Mouse (Mus musculus) MEL (cell line): Measurements from ENCODE around the gene Rgs9. TPM values are rescaled to one million over a fixed set of nuclear protein-coding genes. Genes with fewer than 3 reads are reported as not detected.

Experiments used
- DNase-seq: peaks from one replicate; pipeline ENCODE4 v3.0.0; 2011; ENCODE audit warnings: low read depth, low spot score
- H3K27ac ChIP-seq: 2 replicates; pipeline ENCODE4 v1.5.1; 2012; ENCODE audit warnings: low read depth, mild to moderate bottlenecking, control low read depth, low read length, moderate library complexity; ENCODE audit not compliant: control insufficient read depth
- H3K27me3 ChIP-seq, 2 experiments: fragments of 150-350 bp in 1 of 2; sonication (generic) in 1 of 2; 2 replicates each; pipeline ENCODE4 v1.6.1; 2012; ENCODE audit warnings: low read length in 2 of 2, mild to moderate bottlenecking in 2 of 2, improper control_type of control experiment in 1 of 2, moderate library complexity in 1 of 2; ENCODE audit not compliant: insufficient read depth in 2 of 2, control insufficient read depth in 1 of 2
- H3K36me3 ChIP-seq, 2 experiments: 2 replicates each; pipeline ENCODE4 v1.6.1; 2012 to 2014; ENCODE audit warnings: low read length in 2 of 2, improper control_type of control experiment in 1 of 2, inconsistent platforms in 1 of 2, mild to moderate bottlenecking in 1 of 2; ENCODE audit not compliant: insufficient read depth in 2 of 2, control insufficient read depth in 1 of 2
- H3K4me1 ChIP-seq, 2 experiments: fragments of 150-350 bp in 1 of 2; sonication (generic) in 1 of 2; 2 replicates each; pipeline ENCODE4 v1.6.1; 2012; ENCODE audit warnings: low read length in 2 of 2, improper control_type of control experiment in 1 of 2, mild to moderate bottlenecking in 1 of 2; ENCODE audit not compliant: insufficient read depth in 2 of 2, control insufficient read depth in 1 of 2
- H3K4me3 ChIP-seq, 2 experiments: fragments of 150-350 bp in 1 of 2; sonication (generic) in 1 of 2; 2 replicates each; pipeline ENCODE4 v1.5.1; 2012; ENCODE audit warnings: low read depth in 2 of 2, low read length in 2 of 2, mild to moderate bottlenecking in 2 of 2, moderate library complexity in 2 of 2, control low read depth in 1 of 2, improper control_type of control experiment in 1 of 2; ENCODE audit not compliant: control insufficient read depth in 1 of 2, insufficient read depth in 1 of 2
- H3K79me2 ChIP-seq: 2 replicates; pipeline ENCODE4 v1.6.1; 2012; ENCODE audit warnings: mild to moderate bottlenecking, low read length, moderate library complexity; ENCODE audit not compliant: control insufficient read depth, poor library complexity, insufficient read depth
- H3K9ac ChIP-seq: 2 replicates; pipeline ENCODE4 v1.6.1; 2012; ENCODE audit warnings: low read depth, mild to moderate bottlenecking, control low read depth, low read length, moderate library complexity; ENCODE audit not compliant: control insufficient read depth, poor library complexity, severe bottlenecking
- H3K9me3 ChIP-seq: fragments of 150-350 bp; sonication (generic); replicated peaks from 2 replicates; pipeline ENCODE4 v1.6.1; 2012; ENCODE audit warnings: mild to moderate bottlenecking, low read length, improper control_type of control experiment, moderate library complexity; ENCODE audit not compliant: insufficient read depth
- BHLHE40 ChIP-seq: IDR thresholded peaks from 2 replicates; pipeline ENCODE4 v1.6.1; 2012; ENCODE audit warnings: low read depth, mild to moderate bottlenecking, inconsistent platforms, low read length, improper control_type of control experiment, borderline replicate concordance
- CHD2 ChIP-seq: IDR thresholded peaks from 2 replicates; pipeline ENCODE4 v1.6.1; 2011; ENCODE audit warnings: low read length, improper control_type of control experiment
- CTCF ChIP-seq, 3 experiments: IDR thresholded peaks in 2 of 3; conservative IDR thresholded peaks in 1 of 3; 2 replicates each; pipeline ENCODE4 v1.5.1; 2011 to 2012; ENCODE audit warnings: low read length in 3 of 3, low read depth in 2 of 3, mild to moderate bottlenecking in 2 of 3, improper control_type of control experiment in 1 of 3, inconsistent platforms in 1 of 3, mixed read lengths in 1 of 3, moderate library complexity in 1 of 3; ENCODE audit not compliant: control insufficient read depth in 1 of 3, insufficient read depth in 1 of 3, poor library complexity in 1 of 3, severe bottlenecking in 1 of 3
- ELF1 ChIP-seq: IDR thresholded peaks from 2 replicates; pipeline ENCODE4 v1.6.1; 2014; ENCODE audit warnings: low read depth, mild to moderate bottlenecking, inconsistent platforms, low read length, improper control_type of control experiment, moderate library complexity
- EP300 ChIP-seq, 2 experiments: IDR thresholded peaks; 2 replicates each; pipeline ENCODE4 v1.6.1; 2011; ENCODE audit warnings: improper control_type of control experiment in 2 of 2, low read length in 2 of 2, low read depth in 1 of 2, mild to moderate bottlenecking in 1 of 2
- GATA1 ChIP-seq: IDR thresholded peaks from 2 replicates; pipeline ENCODE4 v1.6.1; 2011; ENCODE audit warnings: low read depth, low read length, improper control_type of control experiment
- HCFC1 ChIP-seq: IDR thresholded peaks from 2 replicates; pipeline ENCODE4 v1.6.1; 2012; ENCODE audit warnings: low read depth, mild to moderate bottlenecking, inconsistent platforms, low read length, improper control_type of control experiment, moderate library complexity
- MAFK ChIP-seq: IDR thresholded peaks from 2 replicates; pipeline ENCODE4 v1.6.1; 2011; ENCODE audit warnings: low read depth, mild to moderate bottlenecking, low read length, improper control_type of control experiment, borderline replicate concordance
- MAX ChIP-seq: IDR thresholded peaks from 2 replicates; pipeline ENCODE4 v1.6.1; 2011; ENCODE audit warnings: low read length, improper control_type of control experiment
- MAZ ChIP-seq: IDR thresholded peaks from 2 replicates; pipeline ENCODE4 v1.6.1; 2012; ENCODE audit warnings: low read depth, mild to moderate bottlenecking, inconsistent platforms, low read length, improper control_type of control experiment
- MXI1 ChIP-seq: IDR thresholded peaks from 2 replicates; pipeline ENCODE4 v1.6.1; 2011; ENCODE audit warnings: mild to moderate bottlenecking, low read depth, low read length, improper control_type of control experiment
- MYB ChIP-seq: IDR thresholded peaks from 2 replicates; pipeline ENCODE4 v1.6.1; 2011; ENCODE audit warnings: mild to moderate bottlenecking, low read depth, low read length, improper control_type of control experiment
- NRF1 ChIP-seq: IDR thresholded peaks from 2 replicates; pipeline ENCODE4 v1.6.1; 2014; ENCODE audit warnings: low read depth, mild to moderate bottlenecking, inconsistent platforms, low read length, improper control_type of control experiment, moderate library complexity; ENCODE audit not compliant: poor library complexity, insufficient read depth, severe bottlenecking
- POLR2A ChIP-seq, 2 experiments: IDR thresholded peaks; 2 replicates each; pipeline ENCODE4 v1.6.1; 2011 to 2012; ENCODE audit warnings: low read length in 2 of 2, mild to moderate bottlenecking in 2 of 2, control low read depth in 1 of 2, improper control_type of control experiment in 1 of 2, low read depth in 1 of 2, moderate library complexity in 1 of 2; ENCODE audit not compliant: control insufficient read depth in 1 of 2, insufficient read depth in 1 of 2, poor library complexity in 1 of 2
- POLR2AphosphoS2 ChIP-seq: IDR thresholded peaks from 2 replicates; pipeline ENCODE4 v1.6.1; 2011; ENCODE audit warnings: low read length, improper control_type of control experiment
- POLR2AphosphoS5 ChIP-seq: IDR thresholded peaks from 2 replicates; pipeline ENCODE4 v1.6.1; 2012; ENCODE audit warnings: low read depth, borderline replicate concordance, mild to moderate bottlenecking, inconsistent platforms, low read length, moderate library complexity, mixed read lengths
- RAD21 ChIP-seq: IDR thresholded peaks from 2 replicates; pipeline ENCODE4 v1.6.1; 2011; ENCODE audit warnings: mild to moderate bottlenecking, low read depth, low read length, improper control_type of control experiment
- RCOR1 ChIP-seq: IDR thresholded peaks from 2 replicates; pipeline ENCODE4 v1.6.1; 2012; ENCODE audit warnings: low read depth, mild to moderate bottlenecking, inconsistent platforms, low read length, improper control_type of control experiment
- SIN3A ChIP-seq: IDR thresholded peaks from 2 replicates; pipeline ENCODE4 v1.6.1; 2012; ENCODE audit warnings: low read length, improper control_type of control experiment, inconsistent platforms
- SMC3 ChIP-seq: IDR thresholded peaks from 2 replicates; pipeline ENCODE4 v1.6.1; 2011; ENCODE audit warnings: low read depth, low read length, improper control_type of control experiment
- TAL1 ChIP-seq: IDR thresholded peaks from 2 replicates; pipeline ENCODE4 v1.6.1; 2012; ENCODE audit warnings: mild to moderate bottlenecking, inconsistent platforms, low read length, moderate library complexity, mixed read lengths
- TCF12 ChIP-seq: IDR thresholded peaks from 2 replicates; pipeline ENCODE4 v1.6.1; 2014; ENCODE audit warnings: low read depth, mild to moderate bottlenecking, inconsistent platforms, low read length, improper control_type of control experiment, moderate library complexity
- USF1 ChIP-seq: IDR thresholded peaks from 2 replicates; pipeline ENCODE4 v1.6.1; 2014; ENCODE audit warnings: low read depth, mild to moderate bottlenecking, inconsistent platforms, low read length, improper control_type of control experiment, moderate library complexity
- USF2 ChIP-seq, 2 experiments: IDR thresholded peaks; 2 replicates each; pipeline ENCODE4 v1.6.1; 2011 to 2012; ENCODE audit warnings: improper control_type of control experiment in 2 of 2, low read length in 2 of 2, borderline replicate concordance in 1 of 2, inconsistent platforms in 1 of 2, low read depth in 1 of 2, mild to moderate bottlenecking in 1 of 2; ENCODE audit not compliant: insufficient read depth in 1 of 2
- ZC3H11A ChIP-seq: IDR thresholded peaks from 2 replicates; pipeline ENCODE4 v1.6.1; 2012; ENCODE audit warnings: low read depth, mild to moderate bottlenecking, inconsistent platforms, low read length, improper control_type of control experiment
- ZKSCAN1 ChIP-seq: IDR thresholded peaks from 2 replicates; pipeline ENCODE4 v1.6.1; 2012; ENCODE audit warnings: low read depth, mild to moderate bottlenecking, inconsistent platforms, low read length, improper control_type of control experiment, moderate library complexity
- ZMIZ1 ChIP-seq: IDR thresholded peaks from 2 replicates; pipeline ENCODE4 v1.6.1; 2012; ENCODE audit warnings: low read depth, mild to moderate bottlenecking, inconsistent platforms, low read length, improper control_type of control experiment, moderate library complexity
- ZNF384 ChIP-seq: IDR thresholded peaks from 2 replicates; pipeline ENCODE4 v1.6.1; 2012; ENCODE audit warnings: low read depth, mild to moderate bottlenecking, inconsistent platforms, low read length, improper control_type of control experiment
- polyA plus RNA-seq, 2 experiments: library from polyadenylated mRNA; stranded (reverse) in 1 of 2; unstranded in 1 of 2; fragments of >175 nt in 1 of 2; fragments of >200 nt in 1 of 2; gene quantifications; 2 replicates each; pipeline versions ENCODE4 v1.2.1 to v1.2.4; 2012; ENCODE audit warnings: low replicate concordance in 2 of 2, low read depth in 1 of 2; ENCODE audit not compliant: insufficient read length in 2 of 2, insufficient read depth in 1 of 2, missing spikeins in 1 of 2
- total RNA-seq: library from RNA; depleted of rRNA; stranded (reverse); fragments of 300-350 nt; gene quantifications from 2 replicates; pipeline ENCODE4 v1.2.3, GENCODE M21; 2012; rRNA removed

Gene Rgs9
- total RNA-seq (not detected in 2 replicates), polyA plus RNA-seq (not detected)

DNA sequence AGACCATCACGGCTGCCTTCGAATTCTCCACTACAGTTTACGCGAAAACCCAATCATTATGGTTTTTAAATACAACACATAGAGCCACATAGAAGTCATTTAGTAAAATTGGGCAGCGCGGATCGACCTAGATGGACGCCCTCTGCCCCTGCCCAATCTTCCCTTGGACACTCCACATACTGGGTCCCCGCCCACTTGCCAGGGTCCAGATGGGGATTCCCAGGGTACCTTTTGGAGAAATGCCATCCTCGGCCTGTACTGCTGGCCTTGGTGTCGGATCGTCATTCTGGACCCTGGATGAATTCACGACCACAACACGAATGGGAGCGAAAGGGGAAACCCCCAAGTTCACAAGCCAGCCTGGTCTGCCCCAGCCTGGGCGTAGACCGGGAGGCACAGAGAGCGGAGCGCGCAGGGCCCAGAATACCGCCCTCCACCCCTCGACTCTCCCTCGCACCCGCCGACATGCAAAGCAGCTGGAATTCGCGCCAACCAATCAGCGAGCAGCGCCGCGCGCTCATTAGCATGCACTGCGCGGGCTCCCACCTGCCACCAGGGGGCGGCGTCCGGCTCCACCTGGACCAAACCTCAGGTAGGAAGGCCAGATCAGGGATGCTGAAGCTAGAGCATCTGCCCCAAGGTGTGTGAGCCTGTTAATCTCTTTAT lies at the start of gene Rgs9:
Gene Rgs9, minus strand, starts transcription at position 420 of the 666 bp plus-strand sequence.
- Histone ChIP-seq H3K4me3 (0 out of 4 replicates have a peak within 1 kb of the TSS, but pooled peaks of 1 of the 2 experiments have one; percentile 6), H3K27me3 (no peaks in the 10 kb centered on the region), H3K36me3 (no peaks in the 10 kb centered on the region; a peak in 1 of 4 replicates), H3K4me1 (no peaks in the 10 kb centered on the region; a peak in 1 of 4 replicates), H3K9me3 (no peaks in the 10 kb centered on the region), H3K27ac (no peak within 1 kb of the TSS), H3K9ac (0 out of 2 replicates have a peak within 1 kb of the TSS, but pooled peaks have one; percentile 24), H3K79me2 (no peaks in the 10 kb centered on the region)
- TF ChIP-seq POLR2A (IDR thresholded peaks at IDR 0.05; ENCODE audit: control insufficient read depth in 1 of 2, insufficient read depth in 1 of 2, low read depth in 1 of 2, low read length in 2 of 2, poor library complexity in 1 of 2) (no peak), MAX (0 out of 2 replicates have a peak, but pooled peaks have one; percentile 24), SIN3A (peak; percentile 50; the same call in 1 of the 2 replicates), CTCF (IDR thresholded peaks at IDR 0.05 in 2 of 3, conservative IDR thresholded peaks at IDR 0.05 in 1 of 3; ENCODE audit: control insufficient read depth in 1 of 3, insufficient read depth in 1 of 3, low read depth in 2 of 3, low read length in 3 of 3, poor library complexity in 1 of 3, severe bottlenecking in 1 of 3) (peak; percentile 41 to 96 (median 83)), EP300 (IDR thresholded peaks at IDR 0.05; ENCODE audit: low read depth in 1 of 2, low read length in 2 of 2) (no peak), TCF12 (0 out of 2 replicates have a peak, but pooled peaks have one; percentile 3), SMC3 (peak; percentile 91), ELF1 (no peak), RCOR1 (no peak), RAD21 (peak; percentile 60), ZC3H11A (peak; percentile 57), ZKSCAN1 (no peak), MAZ (0 out of 2 replicates have a peak, but pooled peaks have one; percentile 45)
- DNase-seq = peak; percentile 91

DNA sequence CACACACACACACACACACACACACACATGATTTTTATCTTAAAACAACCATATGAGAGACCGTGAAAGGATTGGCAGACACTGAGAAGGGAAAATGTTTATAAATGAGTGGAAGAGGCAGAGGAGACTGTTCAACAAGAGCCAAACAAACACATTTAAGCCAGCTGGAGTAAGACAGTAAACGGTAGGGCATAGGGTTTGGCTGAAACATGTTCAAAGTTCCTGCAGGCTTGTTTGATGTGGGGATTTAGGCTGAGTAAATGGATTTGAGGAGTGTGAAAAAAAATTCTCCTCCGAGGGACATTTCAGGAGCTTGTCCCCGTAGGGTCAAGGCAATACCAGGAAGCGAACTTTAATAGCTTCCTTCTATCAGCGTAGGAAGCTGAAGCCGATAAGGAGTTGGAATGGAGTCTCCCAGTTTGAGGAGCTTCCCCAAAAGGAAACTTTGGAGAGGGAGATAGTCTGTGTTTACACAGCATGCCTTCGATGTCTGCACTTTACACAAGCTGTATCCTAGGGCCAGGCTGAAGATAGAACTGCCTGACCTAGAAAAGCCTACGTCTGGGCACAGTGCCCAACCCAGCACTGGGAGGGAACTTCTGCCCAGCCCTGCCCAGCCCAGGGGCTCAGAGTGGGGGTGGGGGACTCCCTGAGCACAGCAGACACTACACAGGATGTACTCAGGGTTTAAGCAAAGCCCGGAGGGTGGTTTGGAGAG lies 49.5 kb upstream of the Rgs9 start:
- H3K79me2 ChIP-seq = no peaks in the 10 kb centered on the region
- peak; percentile 90 for DNase-seq
- H3K4me1 ChIP-seq = peaks cover 21 to 41% of the 10 kb centered on the region in 2 experiments
- no peaks in the 10 kb centered on the region for H3K27me3 ChIP-seq
- H3K36me3 ChIP-seq = peaks cover 0 to 24% of the 10 kb centered on the region in 2 experiments; a peak in 2 of 4 replicates
- no peaks in the 10 kb centered on the region for H3K9me3 ChIP-seq
- H3K9ac ChIP-seq = peak overlapping the region; percentile 19
- H3K27ac ChIP-seq = peak overlapping the region; percentile 38
- H3K4me3 ChIP-seq = peak overlapping the region; percentile 3 to 16; a peak in 3 of 4 replicates
- TF ChIP-seq MYB = no peak
- TF ChIP-seq BHLHE40 = no peak
- no peak for TF ChIP-seq USF1
- TF ChIP-seq POLR2AphosphoS2 = no peak
- 0 out of 2 replicates have a peak, but pooled peaks have one; percentile 31 for TF ChIP-seq HCFC1
- TF ChIP-seq SMC3 = no peak
- peak; percentile 54 for TF ChIP-seq TCF12
- peak; percentile 27; the same call in 1 of the 2 replicates for TF ChIP-seq TAL1
- peak; percentile 72 for TF ChIP-seq GATA1
- no peak for TF ChIP-seq ZKSCAN1
- TF ChIP-seq CHD2 = peak; percentile 51; the same call in 1 of the 2 replicates
- no peak for TF ChIP-seq USF2 (IDR thresholded peaks at IDR 0.05; ENCODE audit: borderline replicate concordance in 1 of 2, insufficient read depth in 1 of 2, low read depth in 1 of 2, low read length in 2 of 2)
- no peak for TF ChIP-seq NRF1
- peak; percentile 74 to 80 for TF ChIP-seq EP300 (IDR thresholded peaks at IDR 0.05; ENCODE audit: low read depth in 1 of 2, low read length in 2 of 2)
- TF ChIP-seq ZNF384 = no peak
- TF ChIP-seq POLR2AphosphoS5 = no peak
- no peak for TF ChIP-seq ZMIZ1
- no peak for TF ChIP-seq MAFK
- peak; percentile 66 for TF ChIP-seq MXI1
